Mouse (Mus musculus) forebrain, postnatal 0 days (tissue): ENCODE data around the gene Rep15. TPM values are rescaled to one million over a fixed set of nuclear protein-coding genes. Genes with fewer than 3 reads are reported as not detected.

Source experiments
- ATAC-seq: fragments of 200-750 bp; cut with Nextera tagmentation; 2 replicates; pipeline ENCODE4 v1.8.0; 2017; ENCODE audit warnings: mild to moderate bottlenecking, moderate library complexity
- DNase-seq: peaks from one replicate; pipeline ENCODE4 v3.0.0-alpha.2; 2015
- H3K27ac ChIP-seq: fragments of 300-500 bp; sonication (generic); 2 replicates; pipeline ENCODE4 v1.5.1; 2014; ENCODE audit warnings: low read depth, mild to moderate bottlenecking, antibody characterized with exemption, low read length, moderate library complexity, mixed read lengths
- H3K27me3 ChIP-seq: fragments of 300-500 bp; sonication (generic); 2 replicates; pipeline ENCODE4 v1.6.1; 2014; ENCODE audit warnings: mild to moderate bottlenecking, low read length, mixed read lengths; ENCODE audit not compliant: insufficient read depth
- H3K36me3 ChIP-seq: fragments of 300-500 bp; sonication (generic); 2 replicates; pipeline ENCODE4 v1.6.1; 2014; ENCODE audit warnings: mild to moderate bottlenecking, moderate library complexity; ENCODE audit not compliant: insufficient read depth
- H3K4me1 ChIP-seq: fragments of 300-500 bp; sonication (generic); 2 replicates; pipeline ENCODE4 v1.6.1; 2014; ENCODE audit warnings: antibody characterized with exemption; ENCODE audit not compliant: insufficient read depth
- H3K4me2 ChIP-seq: fragments of 300-500 bp; sonication (generic); 2 replicates; pipeline ENCODE4 v1.6.1; 2014; ENCODE audit warnings: low read depth, mild to moderate bottlenecking, moderate library complexity
- H3K4me3 ChIP-seq: fragments of 300-500 bp; sonication (generic); 2 replicates; pipeline ENCODE4 v1.5.1; 2014; ENCODE audit warnings: low read depth, low read length, mixed read lengths
- H3K9ac ChIP-seq: fragments of 300-500 bp; sonication (generic); 2 replicates; pipeline ENCODE4 v1.6.1; 2014; ENCODE audit warnings: mild to moderate bottlenecking
- H3K9me3 ChIP-seq: fragments of 300-500 bp; sonication (generic); 2 replicates; pipeline ENCODE4 v1.6.1; 2016; ENCODE audit warnings: low read length
- CTCF ChIP-seq: sonication (generic); IDR thresholded peaks from 2 replicates; pipeline ENCODE4 v1.5.1; 2016; ENCODE audit warnings: antibody characterized with exemption, control low read depth, low read depth
- WGBS: fragments of 180-500 bp; shearing (Covaris S2); extraction: QIAGEN DNeasy Blood & Tissue Kit; methylation state at CpG from one replicate; pipeline ENCODE4 v1.1.7; 2014; 5-methylcytosine and 5-hydroxymethylcytosine counted together
- polyA plus RNA-seq: library from polyadenylated mRNA; unstranded; fragments of >200 nt; fragmentation: Nextera tagmentation; extraction: Ambion mirVana; gene quantifications from 2 replicates; pipeline ENCODE4 v1.2.1, GENCODE M21; 2015
- total RNA-seq: library from RNA; depleted of rRNA; stranded (reverse); fragments of >200 nt; gene quantifications from 2 replicates; pipeline ENCODE4 v1.2.3, GENCODE M21; 2014; rRNA removed

Gene Rep15
- total and polyA plus RNA-seq, 2 experiments from 2014 or later: 0.74 to 1.1 TPM

DNA sequence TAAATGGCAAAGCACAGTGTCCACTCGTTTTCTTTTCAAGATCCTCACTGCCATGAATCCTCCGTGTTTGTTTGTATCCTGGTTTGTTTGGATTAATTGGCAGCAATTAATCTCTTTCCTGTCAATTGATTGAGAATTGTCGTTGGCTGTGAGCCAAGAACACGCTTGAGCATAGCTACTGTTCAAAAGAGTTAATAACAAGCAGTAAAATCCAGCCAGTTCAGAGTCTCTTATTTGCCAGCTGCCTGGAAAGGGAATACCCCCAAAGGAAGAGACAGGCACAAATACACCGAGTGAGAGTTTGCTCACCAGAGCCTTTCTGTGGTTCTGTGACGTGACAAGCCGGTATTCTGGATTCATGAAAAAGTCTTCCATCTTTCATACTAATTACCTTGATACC, 29.6 kb downstream of the Rep15 start:
- Histone ChIP-seq H3K4me1 (no peaks in the 10 kb centered on the region), H3K9ac (no peak overlapping the region), H3K9me3 (no peaks in the 10 kb centered on the region), H3K27ac (no peak overlapping the region), H3K36me3 (peaks cover 27% of the 10 kb centered on the region), H3K4me3 (no peak overlapping the region), H3K4me2 (no peak overlapping the region), H3K27me3 (no peaks in the 10 kb centered on the region)
- 21% methylated on average over 7 of the region's 7 CpGs for WGBS
- TF ChIP-seq CTCF: no peak
- peak; percentile 65 for DNase-seq
- ATAC-seq: peak; percentile 68; the same call in 1 of the 2 replicates

DNA sequence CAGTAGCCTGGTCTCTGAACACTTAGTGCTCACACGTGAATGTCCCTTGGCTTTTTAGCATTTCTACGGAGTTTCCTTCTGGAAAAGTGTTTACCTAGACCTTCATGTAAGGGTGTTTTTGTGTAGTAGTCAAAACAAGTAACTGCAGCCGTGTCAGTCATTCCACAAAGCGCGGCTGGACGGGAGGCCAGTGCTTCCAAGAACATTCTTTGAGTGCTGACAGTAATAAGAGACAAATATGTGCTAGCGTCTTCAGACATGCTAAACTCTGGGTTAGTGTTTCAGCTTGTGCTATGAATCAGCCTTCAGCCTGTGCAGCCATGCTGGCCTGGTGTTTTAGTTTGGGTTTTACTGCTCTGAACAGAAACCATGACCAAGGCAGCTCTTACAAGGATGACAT, 30.3 kb downstream of the Rep15 start:
- ATAC-seq: no peak
- peaks cover 33% of the 10 kb centered on the region for H3K36me3 ChIP-seq

DNA sequence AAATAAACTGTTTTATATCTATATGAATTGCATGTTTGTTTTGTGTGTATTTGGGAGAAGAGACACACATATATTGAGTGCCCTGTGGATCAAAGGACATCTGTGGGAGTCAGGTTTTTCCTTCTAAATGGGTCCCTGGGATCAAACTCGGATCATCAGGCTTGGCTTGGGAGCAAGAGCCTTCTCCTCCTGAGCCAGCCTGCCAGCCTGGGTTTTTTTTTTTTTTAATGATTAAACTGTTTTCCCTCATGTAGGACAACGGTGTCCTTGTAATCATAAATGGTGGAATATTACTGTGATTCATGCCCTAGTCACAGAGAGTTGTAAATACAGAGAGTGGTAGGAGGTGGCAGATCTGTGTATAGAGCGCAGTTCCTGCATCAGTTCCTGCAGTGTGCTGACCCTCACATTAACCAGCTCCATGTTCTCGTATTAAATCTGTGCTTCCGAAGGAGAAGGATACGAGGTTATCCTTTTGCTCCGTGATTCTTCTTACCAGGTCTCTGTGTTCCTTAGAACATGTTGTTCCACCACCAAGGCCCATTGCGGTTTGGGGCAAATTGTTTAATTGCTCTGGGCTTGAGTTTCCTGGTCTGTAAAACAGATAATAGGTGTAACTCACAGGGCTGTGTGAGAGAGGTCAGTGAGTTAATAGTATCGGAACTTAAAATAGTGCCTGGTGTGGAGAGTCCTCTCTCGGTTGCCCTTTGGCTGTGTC, 32.0 kb downstream of the Rep15 start:
- TF ChIP-seq CTCF: no peak
- Histone ChIP-seq H3K9me3 (no peaks in the 10 kb centered on the region), H3K27ac (no peak overlapping the region), H3K36me3 (peaks cover 28% of the 10 kb centered on the region), H3K4me2 (no peak overlapping the region), H3K9ac (no peak overlapping the region), H3K4me3 (no peak overlapping the region), H3K27me3 (no peaks in the 10 kb centered on the region), H3K4me1 (no peaks in the 10 kb centered on the region)
- DNase-seq: no peak
- WGBS: 94% methylated on average over 10 of the region's 10 CpGs
- no peak for ATAC-seq

More for the DNA sequence above, 30.3 kb downstream of the Rep15 start:
- 75% methylated on average over 7 of the region's 7 CpGs for WGBS
- no peak overlapping the region for H3K27ac ChIP-seq
- no peak for DNase-seq
- no peaks in the 10 kb centered on the region for H3K9me3 ChIP-seq
- no peaks in the 10 kb centered on the region for H3K27me3 ChIP-seq
- H3K4me3 ChIP-seq: no peak overlapping the region
- no peak for TF ChIP-seq CTCF
- H3K9ac ChIP-seq: no peak overlapping the region
- H3K4me2 ChIP-seq: no peak overlapping the region
- no peaks in the 10 kb centered on the region for H3K4me1 ChIP-seq

- no peaks in the 10 kb centered on the region for H3K9me3 ChIP-seq
- H3K27ac ChIP-seq: no peak overlapping the region
- no peak for DNase-seq
- no peak for TF ChIP-seq CTCF
- H3K4me2 ChIP-seq: no peak overlapping the region
- no peaks in the 10 kb centered on the region for H3K4me1 ChIP-seq
- no peak overlapping the region for H3K4me3 ChIP-seq
- peaks cover 33% of the 10 kb centered on the region for H3K36me3 ChIP-seq
- H3K27me3 ChIP-seq: no peaks in the 10 kb centered on the region
- H3K9ac ChIP-seq: no peak overlapping the region
- no peak for ATAC-seq
- WGBS: 90% methylated on average over 6 of the region's 6 CpGs
These were observed 32.5 kb downstream of the Rep15 start for GRCm38 (mm10) chr6:147064944-147065261.

GRCm38 (mm10) chr6:147075808-147076387, 43.5 kb downstream of the Rep15 start:
- DNase-seq (peak; percentile 48), ATAC-seq (peak; percentile 91)
- no peaks in the 10 kb centered on the region for H3K27me3 ChIP-seq
- TF ChIP-seq CTCF: peak; percentile 26
- H3K36me3 ChIP-seq: peaks cover 9% of the 10 kb centered on the region
- no peaks in the 10 kb centered on the region for H3K9me3 ChIP-seq
- no peak overlapping the region for H3K9ac ChIP-seq
- peak overlapping the region; percentile 50; the same call in 1 of the 2 replicates for H3K27ac ChIP-seq
- 11% methylated on average over 5 of the region's 5 CpGs for WGBS
- no peaks in the 10 kb centered on the region for H3K4me1 ChIP-seq
- H3K4me2 ChIP-seq: no peak overlapping the region
- H3K4me3 ChIP-seq: no peak overlapping the region

DNA sequence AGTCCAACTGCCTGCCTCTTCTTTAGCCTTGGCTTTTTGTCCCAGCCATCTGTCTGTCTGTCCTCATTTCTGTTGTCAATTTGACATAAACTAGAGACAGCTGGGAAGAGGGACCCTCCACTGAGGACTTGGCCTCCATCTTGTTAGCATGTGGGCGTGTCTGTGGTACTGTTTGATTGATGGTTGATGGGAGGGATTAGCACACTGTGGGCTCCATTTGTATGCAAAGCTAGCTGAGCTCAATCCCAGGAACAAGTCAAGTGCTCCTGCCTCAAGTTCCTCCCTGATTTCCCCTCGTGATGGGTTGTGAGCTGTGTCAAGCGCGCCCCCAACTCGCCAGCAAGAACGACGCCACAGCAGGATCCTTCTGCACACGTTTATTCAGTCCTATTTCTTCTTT, 44.5 kb downstream of the Rep15 start:
- Histone ChIP-seq H3K4me3 (no peak overlapping the region), H3K9me3 (no peaks in the 10 kb centered on the region), H3K36me3 (no peaks in the 10 kb centered on the region; the same call in 1 of the 2 replicates), H3K4me1 (no peaks in the 10 kb centered on the region), H3K27ac (no peak overlapping the region), H3K4me2 (no peak overlapping the region), H3K27me3 (no peaks in the 10 kb centered on the region), H3K9ac (no peak overlapping the region)
- ATAC-seq (0 out of 2 replicates have a peak, but pooled peaks have one; percentile 26), DNase-seq (no peak)
- 75% methylated on average over 8 of the region's 8 CpGs for WGBS
- TF ChIP-seq CTCF: no peak

DNA sequence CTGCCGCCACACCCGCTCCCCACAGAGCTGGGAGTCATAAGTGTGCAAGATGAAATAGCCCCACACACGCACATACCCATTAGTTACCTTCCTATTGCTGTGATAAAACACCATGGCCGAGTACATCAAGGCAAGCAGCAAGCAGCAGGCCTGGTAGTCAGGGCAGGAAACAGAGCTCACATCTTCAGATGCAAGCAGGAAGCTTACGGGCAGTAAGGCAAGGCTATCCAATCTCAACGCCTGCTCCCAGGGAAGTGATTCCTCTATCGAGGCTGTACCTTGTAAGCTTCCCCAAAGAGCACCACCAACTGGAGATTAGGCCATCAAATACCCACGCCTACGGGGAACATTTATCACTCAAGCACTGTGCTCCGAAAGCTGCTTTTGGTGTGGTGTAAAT, 47.5 kb downstream of the Rep15 start:
- DNase-seq (no peak), ATAC-seq (no peak)
- Histone ChIP-seq H3K4me3 (no peak overlapping the region), H3K27ac (no peak overlapping the region), H3K9ac (no peak overlapping the region), H3K4me1 (no peaks in the 10 kb centered on the region), H3K4me2 (no peak overlapping the region), H3K36me3 (no peaks in the 10 kb centered on the region; the same call in 1 of the 2 replicates), H3K9me3 (no peaks in the 10 kb centered on the region), H3K27me3 (no peaks in the 10 kb centered on the region)
- 95% methylated on average over 10 of the region's 10 CpGs for WGBS
- TF ChIP-seq CTCF: no peak

Other genes starting within 250 kb of the Rep15 start
- 2.7 and 3.5 TPM in 2 replicates for gene Arntl2, start 236.5 kb upstream of the Rep15 start, total RNA-seq
- 2.3 and 4.5 TPM in 2 replicates for gene Arntl2, start 236.5 kb upstream of the Rep15 start, polyA plus RNA-seq
- not detected in 2 replicates for gene Smco2, start 182.5 kb upstream of the Rep15 start, total RNA-seq
- gene Smco2, start 182.5 kb upstream of the Rep15 start, polyA plus RNA-seq: not detected in 2 replicates
- 32.0 and 33.0 TPM in 2 replicates for gene Ppfibp1, start 144.1 kb upstream of the Rep15 start, total RNA-seq
- gene Ppfibp1, start 144.1 kb upstream of the Rep15 start, polyA plus RNA-seq: 15.6 and 23.8 TPM in 2 replicates
- not detected in 2 replicates for gene 1700034J05Rik, start 78.2 kb upstream of the Rep15 start, total RNA-seq
- gene 1700034J05Rik, start 78.2 kb upstream of the Rep15 start, polyA plus RNA-seq: not detected in 2 replicates
- gene Mrps35, start 10.2 kb downstream of the Rep15 start, total RNA-seq: 12.6 and 20.3 TPM in 2 replicates
- gene Mrps35, start 10.2 kb downstream of the Rep15 start, polyA plus RNA-seq: 82.6 and 83.2 TPM in 2 replicates
- gene Mansc4, start 54.4 kb downstream of the Rep15 start, total RNA-seq: 1.0 and 1.6 TPM in 2 replicates
- gene Mansc4, start 54.4 kb downstream of the Rep15 start, polyA plus RNA-seq: 0.79 and 1.6 TPM in 2 replicates
- 23.9 and 27.8 TPM in 2 replicates for gene Klhl42, start 58.8 kb downstream of the Rep15 start, total RNA-seq
- gene Klhl42, start 58.8 kb downstream of the Rep15 start, polyA plus RNA-seq: 4.7 and 6.0 TPM in 2 replicates
- gene Pthlh, start 231.6 kb downstream of the Rep15 start, total RNA-seq: 0.86 and 0.92 TPM in 2 replicates
- 1.4 and 2.9 TPM in 2 replicates for gene Pthlh, start 231.6 kb downstream of the Rep15 start, polyA plus RNA-seq